Mouse (Mus musculus) G1E (cell line): ENCODE measurements around the gene Epas1.

Experiments
- CTCF ChIP-seq: IDR thresholded peaks from 2 replicates; pipeline ENCODE4 v1.5.1; 2012; ENCODE audit warnings: low read depth, low read length, inconsistent platforms, mixed read lengths
- GATA1 ChIP-seq: IDR thresholded peaks from 2 replicates; pipeline ENCODE4 v1.6.1; 2012; ENCODE audit warnings: borderline replicate concordance, low read length, inconsistent platforms, mixed read lengths
- TAL1 ChIP-seq: conservative IDR thresholded peaks from 2 replicates; pipeline ENCODE4 v1.6.1; 2012; ENCODE audit warnings: low read depth, low read length, inconsistent platforms, mixed read lengths

DNA sequence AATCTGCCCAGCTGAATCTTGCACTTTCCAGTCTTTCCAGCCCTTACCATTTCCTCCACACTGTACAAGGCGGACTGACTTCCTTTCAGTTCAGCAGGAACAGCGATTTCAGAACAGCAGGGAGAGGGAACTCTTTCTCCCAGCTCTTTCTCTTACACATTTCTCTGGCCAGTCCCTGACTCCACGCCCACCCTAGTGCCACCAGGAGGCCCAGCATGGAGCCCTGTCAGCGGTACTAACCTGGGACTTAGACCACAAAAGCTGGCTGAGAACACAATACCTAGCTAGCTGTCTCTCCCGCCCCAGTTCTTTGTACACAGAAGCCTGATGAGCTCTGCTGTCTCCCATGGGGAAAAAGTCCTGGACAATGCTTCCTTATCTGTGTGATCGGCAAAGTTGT is 8.6 kb upstream of the Epas1 start:
- TF ChIP-seq TAL1 (no peak), CTCF (no peak), GATA1 (no peak)
